8 mouse cellular contexts compared by ENCODE assay signal in the genomic region with DNA sequence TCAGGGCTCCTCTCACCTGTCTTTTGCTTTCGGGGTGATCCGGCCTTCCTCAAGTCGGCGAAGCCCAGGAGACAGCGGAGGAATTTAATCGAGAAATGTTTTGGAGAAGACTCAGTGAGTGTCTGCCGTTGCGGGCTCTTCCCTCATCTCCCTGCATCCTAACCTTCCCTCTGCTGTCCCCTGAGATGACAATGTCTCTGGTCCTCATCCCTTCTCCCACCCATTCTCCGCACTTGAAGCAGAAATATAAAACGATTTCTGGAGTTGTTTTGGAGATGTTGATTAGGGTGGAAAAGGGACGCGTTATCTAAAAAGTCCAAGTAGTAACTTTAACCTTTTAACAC. TPM values are rescaled to one million over a fixed set of nuclear protein-coding genes. Genes with fewer than 3 reads are reported as not detected.
DNase-seq lines count a peak whose midpoint lies in the region; ATAC-seq and TF ChIP-seq lines count a peak whose summit lies in the region.

No protein-coding gene starts in this region.

- peaks cover 5% of the 10 kb centered on the region for H3K79me2 ChIP-seq in C2C12 (ENCODE audit: control insufficient read depth, insufficient read depth)

- H3K9me3 ChIP-seq in forebrain, embryonic 11.5 days (ENCODE audit: control insufficient read depth, low read length), result no peaks in the 10 kb centered on the region
- no peaks in the 10 kb centered on the region for H3K9me3 ChIP-seq in liver, embryonic 12.5 days (replicated peaks)

- H3K4me1 ChIP-seq in forebrain, embryonic 11.5 days (replicated peaks; ENCODE audit: control insufficient read depth, insufficient read depth, low read length), result peaks cover 2% of the 10 kb centered on the region; the same call in 1 of the 2 replicates
- peaks cover 17% of the 10 kb centered on the region for H3K4me1 ChIP-seq in liver, embryonic 12.5 days

- H3ac ChIP-seq in C2C12 (ENCODE audit: control insufficient read depth, insufficient read length, low read depth), result peak overlapping the region; percentile 76

- peak overlapping the region; percentile 80 for H3K4me2 ChIP-seq in forebrain, embryonic 11.5 days (ENCODE audit: low read depth, low read length, severe bottlenecking)
- peak overlapping the region; percentile 84 for H3K4me2 ChIP-seq in liver, embryonic 12.5 days

- no peak for DNase-seq in frontal cortex, adult 2 months (ENCODE audit: extremely low spot score in 1 of 2, low spot score in 1 of 2)
- DNase-seq in forebrain, embryonic 11.5 days (ENCODE audit: low spot score), result no peak
- no peak for DNase-seq in urinary bladder, postnatal 14 days (ENCODE audit: low spot score)
- no peak for DNase-seq in adrenal gland, adult 2 months

- no peak overlapping the region for H3K27ac ChIP-seq in forebrain, embryonic 11.5 days (ENCODE audit: low read depth, low read length)
- H3K27ac ChIP-seq in liver, embryonic 12.5 days, result peak overlapping the region; percentile 89

- H3K27me3 ChIP-seq in C2C12 (ENCODE audit: control insufficient read depth, insufficient read depth, insufficient read length), result no peaks in the 10 kb centered on the region
- no peaks in the 10 kb centered on the region for H3K27me3 ChIP-seq in forebrain, embryonic 11.5 days (ENCODE audit: control insufficient read depth, insufficient read depth, low read length)
- H3K27me3 ChIP-seq in liver, embryonic 12.5 days (replicated peaks), result no peaks in the 10 kb centered on the region

- peak; percentile 38; the same call in 1 of the 2 replicates for ATAC-seq in frontal cortex, adult (ENCODE audit: low TSS enrichment)
- ATAC-seq in forebrain, embryonic 11.5 days (replicated peaks; ENCODE audit: low FRiP score), result no peak; the same call in 1 of the 2 replicates
- ATAC-seq in liver, embryonic 12.5 days, result peak; percentile 51
- ATAC-seq in inflammation-experienced regulatory T-cells, adult 6 months, result no peak

- TF ChIP-seq CTCF in C2C12 (IDR thresholded peaks at IDR 0.05; ENCODE audit: control insufficient read depth, insufficient read depth, insufficient read length), result no peak

- no peaks in the 10 kb centered on the region for H3K79me3 ChIP-seq in C2C12 (ENCODE audit: low read depth)

- 2% methylated on average over 12 of the region's 12 CpGs for WGBS in forebrain, embryonic 11.5 days
- 1% methylated on average over 12 of the region's 12 CpGs for WGBS in liver, embryonic 12.5 days (ENCODE audit: insufficient replicate concordance)

- H3K36me3 ChIP-seq in C2C12 (ENCODE audit: control insufficient read depth, insufficient read depth), result peaks cover 3% of the 10 kb centered on the region
- H3K36me3 ChIP-seq in forebrain, embryonic 11.5 days (ENCODE audit: control insufficient read depth, insufficient read depth, low read length), result no peaks in the 10 kb centered on the region
- H3K36me3 ChIP-seq in liver, embryonic 12.5 days, result peaks cover 34% of the 10 kb centered on the region

- peak overlapping the region; percentile 66 for H3K9ac ChIP-seq in forebrain, embryonic 11.5 days (ENCODE audit: low read length)
- H3K9ac ChIP-seq in liver, embryonic 12.5 days, result peak overlapping the region; percentile 84

- H3K4me3 ChIP-seq in C2C12 (ENCODE audit: insufficient read depth, poor library complexity, severe bottlenecking), result peak overlapping the region; percentile 70
- peak overlapping the region; percentile 68 for H3K4me3 ChIP-seq in forebrain, embryonic 11.5 days (ENCODE audit: low read depth, low read length)
- peak overlapping the region; percentile 86 for H3K4me3 ChIP-seq in liver, embryonic 12.5 days

TF ChIP-seq in C2C12, 6 proteins besides CTCF, POLR2A, EP300 and RAD21:
- no peak for TF ChIP-seq CEBPB (IDR thresholded peaks at IDR 0.05; ENCODE audit: low read depth)
- no peak for TF ChIP-seq USF1 (IDR thresholded peaks at IDR 0.05; ENCODE audit: low read depth)

RNA-seq across cellular contexts. Expression of gene Ccndbp1, which starts 0.4 kb away (rescaled TPM):
- 74.6 and 83.2 TPM in 2 replicates for polyA plus RNA-seq in frontal cortex, adult 2 months (2012; rRNA removed)
- polyA plus RNA-seq in C2C12 (2012; fragmentation: generic; extraction: Trizol), result 21.1 TPM
- 37.0 and 43.3 TPM in 2 replicates for polyA plus RNA-seq in forebrain, embryonic 11.5 days (2014; fragmentation: Nextera tagmentation; extraction: Ambion mirVana)
- polyA plus RNA-seq in liver, embryonic 12.5 days (2016; fragmentation: Nextera tagmentation; extraction: Ambion mirVana), result 40.7 and 43.4 TPM in 2 replicates
- total RNA-seq in adrenal gland, adult 2 months (2021), result 10 to 100 TPM; 43.7 to 44.8 TPM
- polyA plus RNA-seq in adrenal gland, adult 2 months (2012; rRNA removed), result 9.7 and 13.7 TPM in 2 replicates
- polyA plus RNA-seq in inflammation-experienced regulatory T-cells, adult 6 months (2017; shearing (Covaris generic)), result 100 to 1,000 TPM; 130 to 163 (median 159) TPM

RNA-seq across cellular contexts. Expression of gene Epb42, which starts 28.2 kb away (rescaled TPM):
- not detected in 2 replicates for polyA plus RNA-seq in frontal cortex, adult 2 months (2012; rRNA removed)
- not detected for polyA plus RNA-seq in C2C12 (2012; fragmentation: generic; extraction: Trizol)
- polyA plus RNA-seq in forebrain, embryonic 11.5 days (2014; fragmentation: Nextera tagmentation; extraction: Ambion mirVana), result 7.6 and 8.4 TPM in 2 replicates
- 171 and 179 TPM in 2 replicates for polyA plus RNA-seq in liver, embryonic 12.5 days (2016; fragmentation: Nextera tagmentation; extraction: Ambion mirVana)
- under 1 TPM in 1 of 2 experiments, not detected in 1; 0.17 TPM for total RNA-seq in adrenal gland, adult 2 months (2021)
- polyA plus RNA-seq in adrenal gland, adult 2 months (2012; rRNA removed), result not detected in 2 replicates
- 1 to 10 TPM in 1 of 3 experiments, under 1 TPM in 2; 0.54 to 1.2 (median 0.66) TPM for polyA plus RNA-seq in inflammation-experienced regulatory T-cells, adult 6 months (2017; shearing (Covaris generic))

RNA-seq across cellular contexts. Expression of gene Tmem62, which starts 31.8 kb away (rescaled TPM):
- 28.1 and 29.7 TPM in 2 replicates for polyA plus RNA-seq in frontal cortex, adult 2 months (2012; rRNA removed)
- 4.9 TPM for polyA plus RNA-seq in C2C12 (2012; fragmentation: generic; extraction: Trizol)
- polyA plus RNA-seq in forebrain, embryonic 11.5 days (2014; fragmentation: Nextera tagmentation; extraction: Ambion mirVana), result 3.4 and 4.9 TPM in 2 replicates
- polyA plus RNA-seq in liver, embryonic 12.5 days (2016; fragmentation: Nextera tagmentation; extraction: Ambion mirVana), result 2.1 and 3.6 TPM in 2 replicates
- 10 to 100 TPM; 11.9 to 28.5 TPM for total RNA-seq in adrenal gland, adult 2 months (2021)
- polyA plus RNA-seq in adrenal gland, adult 2 months (2012; rRNA removed), result 9.2 and 13.4 TPM in 2 replicates
- 10 to 100 TPM; 10.3 to 16.9 (median 15.3) TPM for polyA plus RNA-seq in inflammation-experienced regulatory T-cells, adult 6 months (2017; shearing (Covaris generic))

RNA-seq across cellular contexts. Expression of gene Ubr1, which starts 38.1 kb away (rescaled TPM):
- 18.2 and 21.0 TPM in 2 replicates for polyA plus RNA-seq in frontal cortex, adult 2 months (2012; rRNA removed)
- 5.6 TPM for polyA plus RNA-seq in C2C12 (2012; fragmentation: generic; extraction: Trizol)
- 25.1 TPM in 2 replicates for polyA plus RNA-seq in forebrain, embryonic 11.5 days (2014; fragmentation: Nextera tagmentation; extraction: Ambion mirVana)
- 16.1 and 18.3 TPM in 2 replicates for polyA plus RNA-seq in liver, embryonic 12.5 days (2016; fragmentation: Nextera tagmentation; extraction: Ambion mirVana)
- 10 to 100 TPM; 31.5 to 32.8 TPM for total RNA-seq in adrenal gland, adult 2 months (2021)
- polyA plus RNA-seq in adrenal gland, adult 2 months (2012; rRNA removed), result 23.7 and 30.3 TPM in 2 replicates
- polyA plus RNA-seq in inflammation-experienced regulatory T-cells, adult 6 months (2017; shearing (Covaris generic)), result 10 to 100 TPM; 35.3 to 51.6 (median 47.1) TPM

Comparison
In these comparisons a context has a peak if more than half of its experiments do, and no peak if none do; other contexts are left out.
1. ATAC-seq: peak in frontal cortex, adult (single experiment) and liver, embryonic 12.5 days (single experiment); none in forebrain, embryonic 11.5 days (single experiment) and inflammation-experienced regulatory T-cells, adult 6 months (single experiment).
2. RNA of gene Epb42, which starts 28.2 kb away (polyA plus RNA-seq): 171 to 179 TPM in liver, embryonic 12.5 days; 7.6 to 8.4 TPM in forebrain, embryonic 11.5 days, 0.54 to 1.2 TPM in inflammation-experienced regulatory T-cells, adult 6 months, not detected in frontal cortex, adult 2 months, not detected in C2C12 (single experiment) and not detected in adrenal gland, adult 2 months; every median in the first group is over 10 times any median in the second.
3. Peak in every context shown above with its lines, with median percentiles within 50 percentile points of each other: H3K4me3 ChIP-seq.